Mouse (Mus musculus) C2C12 (cell line): ENCODE measurements around the gene Zfp618.

Experiments used
- CEBPB ChIP-seq: IDR thresholded peaks from one replicate; pipeline ENCODE4 v1.6.1; 2011; ENCODE audit warnings: low read depth, mild to moderate bottlenecking, control low read depth, moderate library complexity
- CTCF ChIP-seq: IDR thresholded peaks from one replicate; pipeline ENCODE4 v1.5.1; 2011; ENCODE audit not compliant: control insufficient read depth, insufficient read depth, insufficient read length
- MAX ChIP-seq: IDR thresholded peaks from one replicate; pipeline ENCODE4 v1.6.1; 2011; ENCODE audit warnings: mild to moderate bottlenecking, control low read depth
- USF1 ChIP-seq: IDR thresholded peaks from one replicate; pipeline ENCODE4 v1.6.1; 2011; ENCODE audit warnings: low read depth, mild to moderate bottlenecking, control low read depth, moderate library complexity

DNA sequence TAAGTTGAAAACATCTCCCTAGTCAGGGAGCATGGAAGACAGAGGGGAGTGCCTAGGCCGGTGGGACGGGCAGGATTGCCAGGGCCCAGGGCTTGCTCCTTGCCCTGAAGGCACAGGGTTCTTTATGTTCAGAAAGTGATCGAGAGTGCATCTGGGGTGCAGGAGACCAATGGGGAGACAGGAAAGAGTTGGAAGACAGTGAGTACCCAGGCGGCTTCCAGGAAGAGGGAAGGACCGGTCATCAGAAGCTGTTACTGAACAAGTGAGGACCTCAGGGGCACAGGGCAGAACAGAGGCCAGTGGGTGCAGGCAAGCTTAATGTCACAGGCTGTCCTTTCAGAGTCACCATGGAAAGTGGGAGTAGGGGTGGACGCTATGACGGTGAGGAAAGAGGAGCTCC, 192.8 kb downstream of the Zfp618 start:
- TF ChIP-seq CTCF (no peak), CEBPB (no peak), MAX (no peak), USF1 (no peak)
